Mouse (Mus musculus): ENCODE measurements around the gene Fdx1l. TPM values are rescaled to one million over a fixed set of nuclear protein-coding genes. Genes with fewer than 3 reads are reported as not detected.

The Fdx1l gene
- polyA plus RNA-seq (2012; rRNA removed) = 25.0 and 27.6 TPM in 2 replicates

GRCm38 (mm10) chr9:21073044-21073840, at the start of gene Fdx1l, which contains the start of gene Gm49373:
TSS of gene Fdx1l (minus strand) at chr9:21073614.
TSS of gene Gm49373 (minus strand) at chr9:21073096.

GRCm38 (mm10) chr9:21091707-21092320, 18.4 kb upstream of the Fdx1l start, which contains the start of the genes Gm38431 and Raver1:
TSS of gene Gm38431 (minus strand) at chr9:21091997.
TSS of gene Raver1 (minus strand) at chr9:21092008.

DNA sequence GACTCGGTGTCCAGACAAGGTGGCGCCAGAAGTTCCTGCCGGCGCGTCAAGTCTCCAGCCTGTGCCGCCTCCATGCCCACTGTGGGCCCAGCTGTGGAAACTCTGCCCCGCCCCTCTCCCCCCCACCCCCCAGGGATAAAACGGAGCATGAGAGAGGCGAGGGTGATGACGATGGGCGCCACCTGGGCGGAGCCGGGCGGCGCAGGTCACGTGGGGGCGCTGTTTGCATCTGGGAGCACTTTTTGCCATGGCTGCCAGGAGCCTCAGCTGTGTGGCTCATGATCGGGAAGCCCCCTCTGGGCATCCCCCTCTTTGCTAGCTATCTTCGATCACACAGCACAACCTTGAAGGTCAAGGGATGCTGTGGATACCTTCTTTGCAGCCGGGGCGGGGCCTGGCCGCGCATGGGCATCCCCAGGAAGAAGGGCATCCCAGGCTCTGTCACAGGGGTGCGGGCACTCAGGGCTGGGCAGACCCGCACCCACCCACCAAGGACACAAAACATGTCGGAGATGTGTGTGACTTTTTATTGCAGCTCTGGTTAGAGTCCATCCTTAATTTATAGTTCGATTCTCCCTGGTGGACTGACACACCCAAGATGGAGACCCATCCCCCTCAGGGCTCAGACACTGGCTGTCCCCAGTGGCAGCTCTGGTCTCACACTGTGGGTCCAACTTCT, 6.3 kb downstream of the Fdx1l start, which contains the start of gene Zglp1:
Gene Zglp1 (minus strand): TSS at position 88 of the 679 bp plus-strand sequence.

GRCm38 (mm10) chr9:21031896-21032351, 41.5 kb downstream of the Fdx1l start, which contains the start of gene Icam5:
TSS of gene Icam5 (plus strand) at chr9:21032073.

DNA sequence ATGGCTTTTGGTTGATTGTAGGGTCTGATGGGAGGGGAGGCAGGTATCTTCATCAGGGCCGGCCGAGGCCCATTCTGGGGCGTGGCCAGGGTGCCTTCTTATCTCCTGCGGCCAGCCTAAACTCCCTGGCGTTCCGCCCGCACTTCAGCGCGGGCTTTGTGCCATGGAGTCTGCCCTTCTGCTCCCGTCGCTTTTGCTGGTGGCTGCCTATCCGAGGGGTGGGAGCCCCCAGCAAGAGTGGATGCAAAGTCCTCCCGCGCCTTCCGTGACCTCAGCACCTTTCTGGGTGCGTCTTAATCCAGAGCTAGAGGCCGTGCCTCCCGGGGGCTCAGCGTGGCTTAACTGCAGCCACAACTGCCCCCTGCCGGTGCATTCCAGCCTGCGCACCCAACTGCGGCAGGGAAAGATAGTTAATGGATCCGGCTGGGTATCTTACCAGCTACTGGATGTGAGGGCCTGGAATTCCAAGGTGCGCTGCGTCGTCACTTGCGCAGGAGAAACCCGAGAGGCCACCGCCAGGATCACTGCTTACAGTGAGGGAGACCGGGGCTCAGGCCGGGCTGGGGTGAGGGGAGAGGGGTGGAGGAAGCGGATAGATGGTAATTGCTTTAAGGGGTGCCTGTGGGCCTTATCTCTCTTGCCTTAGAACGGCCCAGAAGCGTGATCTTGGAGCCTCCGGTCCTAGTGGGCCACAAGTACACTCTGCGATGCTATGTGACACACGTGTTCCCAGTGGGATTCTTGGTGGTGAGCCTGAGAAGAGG, 43.9 kb downstream of the Fdx1l start, which contains the start of gene Icam4:
Gene Icam4 (plus strand): TSS at position 83 of the 764 bp plus-strand sequence.

Other genes starting within 250 kb of the Fdx1l start
- 39.6 and 46.0 TPM in 2 replicates for gene A230050P20Rik, start 205.0 kb downstream of the Fdx1l start, polyA plus RNA-seq (2012; rRNA removed)
- 12.0 and 12.6 TPM in 2 replicates for gene Angptl6, start 193.9 kb downstream of the Fdx1l start, polyA plus RNA-seq (2012; rRNA removed)
- gene Ppan, start 185.4 kb downstream of the Fdx1l start, polyA plus RNA-seq (2012; rRNA removed) = 46.3 and 57.8 TPM in 2 replicates
- 76.5 and 83.2 TPM in 2 replicates for gene Eif3g, start 175.0 kb downstream of the Fdx1l start, polyA plus RNA-seq (2012; rRNA removed)
- 25.1 and 28.7 TPM in 2 replicates for gene Dnmt1, start 113.7 kb downstream of the Fdx1l start, polyA plus RNA-seq (2012; rRNA removed)
- gene S1pr2, start 96.8 kb downstream of the Fdx1l start, polyA plus RNA-seq (2012; rRNA removed) = 1.5 and 1.7 TPM in 2 replicates
- 26.8 and 27.0 TPM in 2 replicates for gene Mrpl4, start 70.9 kb downstream of the Fdx1l start, polyA plus RNA-seq (2012; rRNA removed)
- 10.1 and 10.5 TPM in 2 replicates for gene Icam1, start 57.6 kb downstream of the Fdx1l start, polyA plus RNA-seq (2012; rRNA removed)
- 20.4 and 20.9 TPM in 2 replicates for gene Icam4, start 44.2 kb downstream of the Fdx1l start, polyA plus RNA-seq (2012; rRNA removed)
- 0.29 and 0.32 TPM in 2 replicates for gene Icam5, start 41.5 kb downstream of the Fdx1l start, polyA plus RNA-seq (2012; rRNA removed)
- 0.14 TPM in 1 of 2 replicates, not detected in the other for gene Zglp1, start 6.5 kb downstream of the Fdx1l start, polyA plus RNA-seq (2012; rRNA removed)
- gene Gm49373, start 518 bp downstream of the Fdx1l start, polyA plus RNA-seq (2012; rRNA removed) = 0.42 TPM in 2 replicates
- 1.0 and 1.2 TPM in 2 replicates for gene Gm38431, start 18.4 kb upstream of the Fdx1l start, polyA plus RNA-seq (2012; rRNA removed)
- 14.5 and 16.7 TPM in 2 replicates for gene Raver1, start 18.4 kb upstream of the Fdx1l start, polyA plus RNA-seq (2012; rRNA removed)
- 7.8 and 8.0 TPM in 2 replicates for gene Tyk2, start 57.6 kb upstream of the Fdx1l start, polyA plus RNA-seq (2012; rRNA removed)
- gene Cdc37, start 76.4 kb upstream of the Fdx1l start, polyA plus RNA-seq (2012; rRNA removed) = 88.6 and 96.9 TPM in 2 replicates
- gene Pde4a, start 92.1 kb upstream of the Fdx1l start, polyA plus RNA-seq (2012; rRNA removed) = 1.5 and 1.6 TPM in 2 replicates
- gene Keap1, start 165.7 kb upstream of the Fdx1l start, polyA plus RNA-seq (2012; rRNA removed) = 17.2 and 17.3 TPM in 2 replicates
- gene S1pr5, start 174.8 kb upstream of the Fdx1l start, polyA plus RNA-seq (2012; rRNA removed) = 0.10 TPM in 2 replicates
- 28.1 and 29.4 TPM in 2 replicates for gene Atg4d, start 191.7 kb upstream of the Fdx1l start, polyA plus RNA-seq (2012; rRNA removed)
- gene Kri1, start 214.4 kb upstream of the Fdx1l start, polyA plus RNA-seq (2012; rRNA removed) = 16.4 and 19.3 TPM in 2 replicates
- 50.5 and 57.7 TPM in 2 replicates for gene Cdkn2d, start 217.8 kb upstream of the Fdx1l start, polyA plus RNA-seq (2012; rRNA removed)
- gene Ap1m2, start 238.7 kb upstream of the Fdx1l start, polyA plus RNA-seq (2012; rRNA removed) = 0.45 and 0.55 TPM in 2 replicates
- gene Slc44a2, start 247.1 kb upstream of the Fdx1l start, polyA plus RNA-seq (2012; rRNA removed) = 13.5 and 14.8 TPM in 2 replicates